Mouse (Mus musculus) heart, postnatal 0 days (tissue): Measurements from ENCODE around the gene Rnf133. TPM values are rescaled to one million over a fixed set of nuclear protein-coding genes. Genes with fewer than 3 reads are reported as not detected.
A peak's percentile ranks its signal among the peaks of the same experiment; 100 is the strongest.

Experiments used
- ATAC-seq: fragments of 200-750 bp; cut with Nextera tagmentation; 2 replicates; pipeline ENCODE4 v1.8.0; 2017; ENCODE audit warnings: low read depth, moderate number of reproducible peaks, moderate library complexity; ENCODE audit not compliant: insufficient read depth
- DNase-seq: peaks from one replicate; pipeline ENCODE4 v3.0.0-alpha.2; 2016; ENCODE audit warnings: low spot score
- H3K27ac ChIP-seq: fragments of 300-500 bp; sonication (generic); 2 replicates; pipeline ENCODE4 v1.5.1; 2014; ENCODE audit warnings: low read depth, mild to moderate bottlenecking
- H3K27me3 ChIP-seq: fragments of 300-500 bp; sonication (generic); 2 replicates; pipeline ENCODE4 v1.6.1; 2014; ENCODE audit warnings: low read length, mixed read lengths; ENCODE audit not compliant: control insufficient read depth, insufficient read depth
- H3K36me3 ChIP-seq: fragments of 300-500 bp; sonication (generic); replicated peaks from 2 replicates; pipeline ENCODE4 v1.6.1; 2014; ENCODE audit warnings: low read length, mixed read lengths; ENCODE audit not compliant: control insufficient read depth, insufficient read depth
- H3K4me1 ChIP-seq: fragments of 300-500 bp; sonication (generic); 2 replicates; pipeline ENCODE4 v1.6.1; 2014; ENCODE audit warnings: antibody characterized with exemption; ENCODE audit not compliant: control insufficient read depth, insufficient read depth
- H3K4me2 ChIP-seq: fragments of 300-500 bp; sonication (generic); 2 replicates; pipeline ENCODE4 v1.6.1; 2014; ENCODE audit warnings: low read depth, mild to moderate bottlenecking, low read length, moderate library complexity
- H3K4me3 ChIP-seq: fragments of 300-500 bp; sonication (generic); 2 replicates; pipeline ENCODE4 v1.5.1; 2014; ENCODE audit warnings: low read depth, low read length
- H3K9ac ChIP-seq: fragments of 300-500 bp; sonication (generic); replicated peaks from 2 replicates; pipeline ENCODE4 v1.6.1; 2014; ENCODE audit warnings: low read depth, low read length, mixed read lengths
- H3K9me3 ChIP-seq: fragments of 300-500 bp; sonication (generic); replicated peaks from 2 replicates; pipeline ENCODE4 v1.6.1; 2016; ENCODE audit warnings: low read length; ENCODE audit not compliant: control insufficient read depth
- CTCF ChIP-seq: IDR thresholded peaks from 2 replicates; pipeline ENCODE4 v1.5.1; 2016; ENCODE audit warnings: antibody characterized with exemption, control low read depth, low read depth
- EP300 ChIP-seq: IDR thresholded peaks from 2 replicates; pipeline ENCODE4 v1.6.1; 2016; ENCODE audit warnings: antibody characterized with exemption, low read depth
- WGBS: fragments of 180-500 bp; shearing (Covaris S2); extraction: QIAGEN DNeasy Blood & Tissue Kit; methylation state at CpG from one replicate; pipeline ENCODE4 v1.1.7; 2014; 5-methylcytosine and 5-hydroxymethylcytosine counted together
- polyA plus RNA-seq: library from polyadenylated mRNA; unstranded; fragments of >200 nt; fragmentation: Nextera tagmentation; extraction: Ambion mirVana; gene quantifications from 2 replicates; pipeline ENCODE4 v1.2.1, GENCODE M21; 2015
- total RNA-seq: library from RNA; depleted of rRNA; stranded (reverse); fragments of >200 nt; gene quantifications from 2 replicates; pipeline ENCODE4 v1.2.3, GENCODE M21; 2014; ENCODE audit warnings: low replicate concordance; rRNA removed

Gene Rnf133
- total RNA-seq, result not detected in 2 replicates
- not detected in 2 replicates for polyA plus RNA-seq

GRCm38 (mm10) chr6:23650205-23650604, at the start of gene Rnf133:
Rnf133 (minus strand) TSS chr6:23650305.
- Histone ChIP-seq H3K27ac (no peak within 1 kb of the TSS), H3K4me3 (no peak within 1 kb of the TSS), H3K4me2 (no peak within 1 kb of the TSS), H3K36me3 (no peaks in the 10 kb centered on the region), H3K9me3 (no peaks in the 10 kb centered on the region), H3K27me3 (no peaks in the 10 kb centered on the region), H3K9ac (no peak within 1 kb of the TSS), H3K4me1 (no peaks in the 10 kb centered on the region)
- WGBS, result 80% methylated on average over 2 of the region's 2 CpGs
- DNase-seq (no peak), ATAC-seq (no peak)
- TF ChIP-seq EP300 (no peak), CTCF (no peak)

DNA sequence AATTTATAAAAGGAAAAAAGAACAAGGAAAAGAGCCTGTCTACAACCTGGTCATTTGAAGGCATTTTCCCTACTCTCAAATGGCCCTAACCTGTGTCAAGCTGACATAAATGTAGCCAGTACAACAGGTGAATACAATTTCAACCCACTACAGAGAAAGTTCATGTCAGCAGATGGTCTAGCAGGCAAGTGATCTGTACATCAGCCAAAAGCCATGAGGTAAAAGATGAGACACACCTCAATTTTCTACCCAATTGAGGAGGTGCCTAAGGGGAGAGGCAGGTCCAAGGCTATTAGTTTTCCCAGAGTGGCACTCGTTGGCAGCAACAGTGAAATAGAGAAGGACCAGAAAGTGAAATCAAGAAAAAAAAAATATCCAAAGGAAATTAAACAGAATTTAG, 28.1 kb upstream of the Rnf133 start:
- H3K4me2 ChIP-seq, result no peak overlapping the region
- H3K36me3 ChIP-seq, result no peaks in the 10 kb centered on the region
- no peaks in the 10 kb centered on the region for H3K27me3 ChIP-seq
- H3K4me1 ChIP-seq, result no peaks in the 10 kb centered on the region
- H3K4me3 ChIP-seq, result no peak overlapping the region
- no peak for DNase-seq
- H3K27ac ChIP-seq, result no peak overlapping the region
- no peaks in the 10 kb centered on the region for H3K9me3 ChIP-seq
- no peak for TF ChIP-seq CTCF
- no peak for TF ChIP-seq EP300
- WGBS, result 59% methylated on average over 1 of the region's 1 CpGs
- H3K9ac ChIP-seq, result no peak overlapping the region
- ATAC-seq, result no peak

GRCm38 (mm10) chr6:23655036-23655435, 4.9 kb upstream of the Rnf133 start, which contains the start of gene Rnf148:
Rnf148 (minus strand) TSS chr6:23655136.
- no peak within 1 kb of the TSS for H3K4me3 ChIP-seq
- no peak for DNase-seq
- 82% methylated on average over 2 of the region's 2 CpGs for WGBS
- H3K27ac ChIP-seq, result no peak within 1 kb of the TSS
- no peak for ATAC-seq
- no peaks in the 10 kb centered on the region for H3K27me3 ChIP-seq
- TF ChIP-seq CTCF, result no peak
- TF ChIP-seq EP300, result no peak
- H3K36me3 ChIP-seq, result no peaks in the 10 kb centered on the region
- no peak within 1 kb of the TSS for H3K4me2 ChIP-seq
- H3K4me1 ChIP-seq, result no peaks in the 10 kb centered on the region
- no peak within 1 kb of the TSS for H3K9ac ChIP-seq
- H3K9me3 ChIP-seq, result no peaks in the 10 kb centered on the region

GRCm38 (mm10) chr6:23648732-23649131, 1.4 kb downstream of the Rnf133 start:
- no peaks in the 10 kb centered on the region for H3K36me3 ChIP-seq
- ATAC-seq (no peak), DNase-seq (no peak)
- no peaks in the 10 kb centered on the region for H3K9me3 ChIP-seq
- 61% methylated on average over 8 of the region's 8 CpGs for WGBS
- H3K4me3 ChIP-seq, result no peak overlapping the region
- H3K4me1 ChIP-seq, result no peaks in the 10 kb centered on the region
- TF ChIP-seq EP300 (no peak), CTCF (no peak)
- H3K9ac ChIP-seq, result no peak overlapping the region
- no peaks in the 10 kb centered on the region for H3K27me3 ChIP-seq
- no peak overlapping the region for H3K4me2 ChIP-seq
- no peak overlapping the region for H3K27ac ChIP-seq

- TF ChIP-seq CTCF (no peak), EP300 (no peak)
- no peak overlapping the region for H3K4me3 ChIP-seq
- DNase-seq, result no peak
- H3K9me3 ChIP-seq, result no peaks in the 10 kb centered on the region
- no peak for ATAC-seq
- H3K4me1 ChIP-seq, result no peaks in the 10 kb centered on the region
- H3K36me3 ChIP-seq, result no peaks in the 10 kb centered on the region
- H3K9ac ChIP-seq, result no peak overlapping the region
- WGBS, result 51% methylated on average over 7 of the region's 7 CpGs
- H3K27ac ChIP-seq, result 0 out of 2 replicates have a peak overlapping the region, but pooled peaks have one; percentile 15
- H3K4me2 ChIP-seq, result no peak overlapping the region
- H3K27me3 ChIP-seq, result no peaks in the 10 kb centered on the region
Measured at GRCm38 (mm10) chr6:23647627-23648247, 2.4 kb downstream of the Rnf133 start.

DNA sequence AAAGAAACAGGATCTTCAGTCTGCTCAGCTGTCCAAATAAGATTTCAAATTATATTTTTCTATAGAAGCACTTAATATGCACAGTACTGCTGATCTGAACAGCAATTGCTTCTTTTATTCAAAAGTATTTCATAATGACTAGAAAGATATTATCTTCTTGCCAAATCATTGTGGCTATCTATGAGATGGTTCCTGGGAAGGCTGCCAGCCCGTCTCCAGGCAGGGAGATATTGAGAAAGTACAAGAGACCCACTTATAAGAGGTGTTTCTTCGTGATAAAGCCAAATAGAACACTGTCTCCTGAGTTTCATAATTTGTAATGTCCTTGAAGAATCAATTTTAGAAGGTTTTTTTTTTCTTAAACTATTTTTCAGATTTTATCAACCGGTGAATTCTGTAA, 13.0 kb downstream of the Rnf133 start:
- H3K36me3 ChIP-seq, result no peaks in the 10 kb centered on the region
- no peaks in the 10 kb centered on the region for H3K9me3 ChIP-seq
- no peak overlapping the region for H3K4me2 ChIP-seq
- ATAC-seq (no peak), DNase-seq (no peak)
- 61% methylated on average over 3 of the region's 3 CpGs for WGBS
- H3K27me3 ChIP-seq, result no peaks in the 10 kb centered on the region
- no peaks in the 10 kb centered on the region for H3K4me1 ChIP-seq
- no peak for TF ChIP-seq EP300
- TF ChIP-seq CTCF, result no peak
- H3K27ac ChIP-seq, result no peak overlapping the region
- H3K4me3 ChIP-seq, result no peak overlapping the region
- no peak overlapping the region for H3K9ac ChIP-seq
